Mouse (Mus musculus) heart, embryonic 15.5 days (tissue): ENCODE results near the gene Nfix. TPM values are rescaled to one million over a fixed set of nuclear protein-coding genes. Genes with fewer than 3 reads are reported as not detected.

Experiments used
- ATAC-seq: fragments of 200-750 bp; cut with Nextera tagmentation; replicated peaks from 2 replicates; pipeline ENCODE4 v1.8.0; 2017; ENCODE audit warnings: low read depth, moderate TSS enrichment; ENCODE audit not compliant: insufficient number of reproducible peaks, insufficient read depth, low FRiP score
- H3K27ac ChIP-seq: fragments of 300-500 bp; sonication (generic); 2 replicates; pipeline ENCODE4 v1.5.1; 2015; ENCODE audit warnings: mild to moderate bottlenecking, inconsistent platforms
- H3K27me3 ChIP-seq: fragments of 300-500 bp; sonication (generic); 2 replicates; pipeline ENCODE4 v1.6.1; 2015; ENCODE audit warnings: inconsistent platforms
- H3K36me3 ChIP-seq: fragments of 300-500 bp; sonication (generic); 2 replicates; pipeline ENCODE4 v1.6.1; 2015; ENCODE audit warnings: mild to moderate bottlenecking, inconsistent platforms
- H3K4me1 ChIP-seq: fragments of 300-500 bp; sonication (generic); replicated peaks from 2 replicates; pipeline ENCODE4 v1.6.1; 2015; ENCODE audit warnings: inconsistent platforms
- H3K4me2 ChIP-seq: fragments of 300-500 bp; sonication (generic); 2 replicates; pipeline ENCODE4 v1.6.1; 2015; ENCODE audit warnings: inconsistent platforms, mild to moderate bottlenecking, moderate library complexity
- H3K4me3 ChIP-seq: fragments of 300-500 bp; sonication (generic); 2 replicates; pipeline ENCODE4 v1.5.1; 2015; ENCODE audit warnings: mild to moderate bottlenecking, inconsistent platforms
- H3K9ac ChIP-seq: fragments of 300-500 bp; sonication (generic); 2 replicates; pipeline ENCODE4 v1.6.1; 2015; ENCODE audit warnings: mild to moderate bottlenecking, inconsistent platforms
- H3K9me3 ChIP-seq: fragments of 300-500 bp; sonication (generic); replicated peaks from 2 replicates; pipeline ENCODE4 v1.6.1; 2016; ENCODE audit warnings: inconsistent platforms
- WGBS: fragments of 180-500 bp; shearing (Covaris S2); methylation state at CpG from one replicate; pipeline ENCODE4 v1.1.7; 2015; ENCODE audit warnings: mixed read lengths; 5-methylcytosine and 5-hydroxymethylcytosine counted together
- polyA plus RNA-seq: library from polyadenylated mRNA; unstranded; fragments of >200 nt; fragmentation: Nextera tagmentation; extraction: Ambion mirVana; gene quantifications from 2 replicates; pipeline ENCODE4 v1.2.1, GENCODE M21; 2015

The Nfix gene
- polyA plus RNA-seq, 1 experiment from 2014 or later: 15.0 TPM

DNA sequence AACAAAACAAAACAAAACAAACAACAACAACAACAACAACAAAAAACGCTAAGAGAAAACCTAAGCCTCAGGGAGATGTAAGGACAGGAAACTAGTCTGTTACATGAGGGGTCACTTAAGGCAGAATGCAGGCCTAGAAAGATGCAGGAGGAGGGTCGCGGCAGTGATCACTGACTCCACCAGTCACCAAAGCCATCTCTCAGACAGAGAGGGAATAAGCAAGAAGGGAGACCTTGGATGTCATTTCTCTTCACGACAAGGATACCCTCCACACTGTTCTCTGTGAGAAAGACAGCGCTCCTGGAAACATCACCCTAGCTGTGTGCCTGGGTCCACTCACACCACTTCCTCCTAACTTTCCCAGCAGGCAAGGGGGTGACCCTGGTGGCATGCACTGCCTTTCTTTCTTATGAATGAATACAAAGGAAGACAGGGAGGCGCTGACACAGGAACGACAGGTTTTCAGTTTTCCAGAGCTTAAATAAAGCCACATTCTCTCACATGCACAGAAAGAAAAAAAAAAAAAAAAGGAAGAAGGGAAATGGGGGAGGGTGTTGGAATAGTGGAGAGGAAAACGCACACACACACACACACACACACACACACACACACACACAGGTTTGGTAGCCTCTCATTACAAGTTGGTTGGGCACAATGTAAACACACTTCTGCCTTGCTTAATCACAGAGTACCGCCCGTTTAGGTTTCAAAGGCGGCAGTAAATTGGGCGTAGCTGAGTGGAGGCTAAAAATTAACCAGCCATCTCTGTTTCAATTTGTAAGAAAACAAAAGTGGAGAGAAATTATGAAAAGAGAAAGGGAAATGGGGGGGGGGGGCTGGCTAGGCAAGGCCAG is 29.8 kb downstream of the Nfix start:
- Histone ChIP-seq H3K27me3 (peaks cover 42% of the 10 kb centered on the region), H3K4me2 (no peak overlapping the region), H3K4me3 (no peak overlapping the region), H3K36me3 (no peaks in the 10 kb centered on the region), H3K9ac (no peak overlapping the region), H3K27ac (no peak overlapping the region), H3K4me1 (peaks cover 43% of the 10 kb centered on the region), H3K9me3 (no peaks in the 10 kb centered on the region)
- 56% methylated on average over 12 of the region's 12 CpGs for WGBS
- no peak for ATAC-seq

DNA sequence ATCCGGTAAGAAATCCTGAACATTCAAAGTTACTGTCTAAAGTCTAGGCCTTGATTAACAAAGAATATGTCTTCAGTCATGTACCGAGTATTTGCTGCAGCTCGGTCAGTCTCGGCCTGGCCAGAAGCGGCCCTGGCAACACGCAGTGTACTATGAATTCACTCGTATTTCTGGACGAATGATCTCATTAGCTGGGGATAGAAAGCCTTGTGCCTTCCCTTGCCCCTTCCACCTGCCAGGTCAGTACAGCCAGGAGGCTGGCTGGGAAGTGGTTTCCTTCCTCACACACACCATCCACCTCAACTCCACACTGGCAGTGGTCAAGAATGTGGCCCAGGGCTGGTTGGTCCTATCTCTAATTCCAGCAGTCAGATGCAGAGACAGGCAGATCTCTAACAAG is 30.8 kb downstream of the Nfix start:
- Histone ChIP-seq H3K9me3 (no peaks in the 10 kb centered on the region), H3K4me2 (no peak overlapping the region), H3K27ac (no peak overlapping the region), H3K27me3 (peaks cover 38% of the 10 kb centered on the region), H3K9ac (no peak overlapping the region), H3K4me1 (peaks cover 34% of the 10 kb centered on the region), H3K36me3 (no peaks in the 10 kb centered on the region), H3K4me3 (no peak overlapping the region)
- ATAC-seq: no peak
- 90% methylated on average over 8 of the region's 8 CpGs for WGBS

DNA sequence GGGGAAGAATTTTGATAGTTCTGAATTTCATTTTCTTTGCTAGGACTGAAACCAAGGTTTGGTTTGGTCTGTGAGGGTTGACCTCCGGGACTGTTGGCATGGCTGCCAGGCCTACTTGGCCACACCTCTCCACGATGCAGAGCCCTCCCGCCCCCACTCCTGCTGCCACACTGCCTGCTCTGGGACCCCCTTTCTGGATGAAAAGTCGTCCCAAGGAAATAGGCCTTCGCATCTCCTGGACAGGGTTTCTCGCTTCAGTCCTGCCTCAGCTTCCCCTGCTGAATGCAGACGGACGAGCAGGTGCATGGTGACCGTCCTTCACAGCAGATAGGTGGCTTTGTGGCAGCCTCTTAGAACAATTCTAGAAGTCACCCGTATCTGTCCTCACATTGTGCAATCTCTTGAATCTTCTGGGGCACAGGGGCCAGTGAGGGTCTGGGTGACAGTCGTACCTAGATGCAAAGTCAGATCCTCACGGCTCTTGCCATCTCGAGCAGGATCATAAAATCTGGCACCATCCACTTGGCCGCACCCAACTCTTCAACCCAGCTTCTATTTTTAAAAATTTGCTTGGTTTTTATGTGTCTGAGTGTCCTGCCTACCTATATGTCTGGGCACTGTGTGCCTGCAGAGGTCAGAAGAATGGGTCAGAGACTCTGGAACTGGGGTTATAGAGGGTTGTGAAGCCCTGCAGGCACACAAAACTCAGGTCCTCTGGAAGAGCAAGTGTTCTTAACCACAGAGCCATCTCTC is 31.6 kb downstream of the Nfix start:
- no peak overlapping the region for H3K27ac ChIP-seq
- H3K9ac ChIP-seq: no peak overlapping the region
- peaks cover 29% of the 10 kb centered on the region for H3K4me1 ChIP-seq
- no peaks in the 10 kb centered on the region for H3K9me3 ChIP-seq
- H3K27me3 ChIP-seq: peaks cover 38% of the 10 kb centered on the region
- no peak for ATAC-seq
- WGBS: 88% methylated on average over 14 of the region's 14 CpGs
- H3K4me3 ChIP-seq: no peak overlapping the region
- H3K36me3 ChIP-seq: no peaks in the 10 kb centered on the region
- H3K4me2 ChIP-seq: no peak overlapping the region

DNA sequence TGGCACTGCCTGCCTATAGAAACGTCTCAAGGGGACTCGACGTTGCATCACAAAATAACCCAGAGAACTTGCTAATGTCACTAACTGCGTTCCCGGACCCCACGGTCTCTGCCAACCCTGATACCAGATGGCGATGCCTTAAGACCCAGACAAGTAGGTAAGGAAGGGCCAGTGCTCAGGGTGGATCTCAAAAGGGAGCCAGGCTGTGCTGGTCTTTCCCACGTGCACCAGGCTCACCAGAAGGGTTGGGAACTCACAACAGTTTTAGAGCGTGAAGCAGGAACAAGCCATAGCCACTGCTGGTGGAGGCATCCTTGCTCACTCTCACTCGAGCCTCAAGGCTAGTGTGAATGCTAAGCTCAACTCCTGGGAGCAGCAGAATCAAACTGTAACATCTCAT is 32.9 kb downstream of the Nfix start:
- no peak overlapping the region for H3K4me2 ChIP-seq
- H3K4me3 ChIP-seq: no peak overlapping the region
- no peak overlapping the region for H3K9ac ChIP-seq
- no peak for ATAC-seq
- H3K4me1 ChIP-seq: peaks cover 20% of the 10 kb centered on the region
- no peaks in the 10 kb centered on the region for H3K36me3 ChIP-seq
- WGBS: 81% methylated on average over 10 of the region's 10 CpGs
- no peak overlapping the region for H3K27ac ChIP-seq
- H3K27me3 ChIP-seq: peaks cover 27% of the 10 kb centered on the region
- H3K9me3 ChIP-seq: no peaks in the 10 kb centered on the region

- H3K4me1 ChIP-seq: peaks cover 14% of the 10 kb centered on the region; the same call in 1 of the 2 replicates
- no peaks in the 10 kb centered on the region for H3K9me3 ChIP-seq
- ATAC-seq: no peak
- H3K4me3 ChIP-seq: no peak overlapping the region
- no peak overlapping the region for H3K9ac ChIP-seq
- 63% methylated on average over 9 of the region's 9 CpGs for WGBS
- no peak overlapping the region for H3K27ac ChIP-seq
- H3K4me2 ChIP-seq: no peak overlapping the region
- no peaks in the 10 kb centered on the region for H3K36me3 ChIP-seq
- H3K27me3 ChIP-seq: peaks cover 19% of the 10 kb centered on the region
Observed at GRCm38 (mm10) chr8:84766422-84766821, 33.7 kb downstream of the Nfix start.

DNA sequence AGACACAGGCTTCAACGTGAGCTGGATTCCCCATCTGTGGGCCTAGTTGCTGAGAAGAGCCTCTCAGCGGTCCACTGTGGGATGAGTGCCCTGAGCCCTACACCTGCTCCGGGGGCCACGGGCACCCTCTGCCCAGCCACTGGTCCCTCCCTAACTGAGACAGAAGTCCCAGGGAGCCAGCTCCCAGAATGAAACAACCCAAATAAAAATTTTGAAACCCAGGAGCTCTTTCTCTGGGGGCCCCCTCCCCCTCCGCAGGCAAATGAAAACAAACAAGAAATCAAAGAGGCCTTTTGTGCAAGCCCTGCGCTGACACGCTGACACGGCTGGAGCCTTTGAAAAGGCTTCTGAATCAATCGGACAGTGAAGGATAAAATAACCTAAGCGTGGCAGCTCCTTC is 34.5 kb downstream of the Nfix start:
- WGBS: 58% methylated on average over 10 of the region's 10 CpGs
- H3K36me3 ChIP-seq: no peaks in the 10 kb centered on the region
- ATAC-seq: no peak
- no peak overlapping the region for H3K27ac ChIP-seq
- H3K4me1 ChIP-seq: peaks cover 13% of the 10 kb centered on the region; the same call in 1 of the 2 replicates
- no peak overlapping the region for H3K4me3 ChIP-seq
- no peak overlapping the region for H3K9ac ChIP-seq
- peaks cover 11% of the 10 kb centered on the region; the same call in 1 of the 2 replicates for H3K27me3 ChIP-seq
- H3K4me2 ChIP-seq: no peak overlapping the region
- H3K9me3 ChIP-seq: no peaks in the 10 kb centered on the region

- no peak for ATAC-seq
- no peak overlapping the region for H3K9ac ChIP-seq
- peaks cover 10% of the 10 kb centered on the region; the same call in 1 of the 2 replicates for H3K27me3 ChIP-seq
- H3K4me3 ChIP-seq: no peak overlapping the region
- no peaks in the 10 kb centered on the region for H3K9me3 ChIP-seq
- no peak overlapping the region for H3K27ac ChIP-seq
- H3K36me3 ChIP-seq: no peaks in the 10 kb centered on the region
- H3K4me1 ChIP-seq: peaks cover 13% of the 10 kb centered on the region; the same call in 1 of the 2 replicates
- H3K4me2 ChIP-seq: no peak overlapping the region
- 77% methylated on average over 17 of the region's 17 CpGs for WGBS
Observed at GRCm38 (mm10) chr8:84764870-84765495, 35.2 kb downstream of the Nfix start.

DNA sequence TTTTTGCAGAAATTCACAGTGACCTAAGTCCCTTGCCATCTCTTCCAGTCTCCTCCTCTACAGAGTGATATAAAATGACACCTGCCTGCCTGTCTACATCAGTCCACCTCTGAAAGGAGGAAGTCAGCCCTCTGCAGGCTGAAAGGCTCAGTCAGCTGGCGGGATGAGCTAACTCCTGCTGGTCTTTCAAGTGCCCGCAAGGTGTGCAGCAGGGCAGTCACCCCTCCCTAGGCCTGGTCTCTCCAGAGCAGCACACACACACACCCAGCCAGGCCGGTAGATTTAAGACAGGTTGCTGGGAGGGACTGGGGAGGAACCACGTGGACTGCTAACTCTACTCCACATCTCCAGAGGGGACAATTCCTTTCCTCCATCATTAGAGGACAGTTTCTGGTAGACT is 36.0 kb downstream of the Nfix start:
- WGBS: 64% methylated on average over 4 of the region's 4 CpGs
- H3K4me1 ChIP-seq: peaks cover 13% of the 10 kb centered on the region; the same call in 1 of the 2 replicates
- H3K36me3 ChIP-seq: no peaks in the 10 kb centered on the region
- H3K4me2 ChIP-seq: no peak overlapping the region
- no peaks in the 10 kb centered on the region for H3K9me3 ChIP-seq
- no peak for ATAC-seq
- H3K27me3 ChIP-seq: peaks cover 10% of the 10 kb centered on the region; the same call in 1 of the 2 replicates
- H3K9ac ChIP-seq: no peak overlapping the region
- H3K4me3 ChIP-seq: no peak overlapping the region
- no peak overlapping the region for H3K27ac ChIP-seq

GRCm38 (mm10) chr8:84760901-84761300 is 39.2 kb downstream of the Nfix start:
- no peak overlapping the region for H3K27ac ChIP-seq
- H3K4me3 ChIP-seq: no peak overlapping the region
- 0 out of 2 replicates have a peak, but pooled peaks cover 8% of the 10 kb centered on the region for H3K36me3 ChIP-seq
- no peaks in the 10 kb centered on the region for H3K9me3 ChIP-seq
- H3K9ac ChIP-seq: no peak overlapping the region
- H3K27me3 ChIP-seq: peaks cover 4% of the 10 kb centered on the region; the same call in 1 of the 2 replicates
- peaks cover 11% of the 10 kb centered on the region for H3K4me1 ChIP-seq
- H3K4me2 ChIP-seq: no peak overlapping the region
- no peak for ATAC-seq
- WGBS: 48% methylated on average over 2 of the region's 2 CpGs

- Histone ChIP-seq H3K27me3 (peaks cover 4% of the 10 kb centered on the region; the same call in 1 of the 2 replicates), H3K36me3 (0 out of 2 replicates have a peak, but pooled peaks cover 8% of the 10 kb centered on the region), H3K4me2 (no peak overlapping the region), H3K9ac (no peak overlapping the region), H3K27ac (no peak overlapping the region), H3K4me3 (no peak overlapping the region), H3K9me3 (no peaks in the 10 kb centered on the region), H3K4me1 (peaks cover 11% of the 10 kb centered on the region)
- ATAC-seq: no peak
- 60% methylated on average over 7 of the region's 7 CpGs for WGBS
Observed at GRCm38 (mm10) chr8:84760405-84760805, 39.7 kb downstream of the Nfix start.

GRCm38 (mm10) chr8:84759718-84760117 is 40.4 kb downstream of the Nfix start:
- Histone ChIP-seq H3K9ac (no peak overlapping the region), H3K27me3 (no peaks in the 10 kb centered on the region), H3K36me3 (0 out of 2 replicates have a peak, but pooled peaks cover 8% of the 10 kb centered on the region), H3K4me1 (peaks cover 11% of the 10 kb centered on the region), H3K4me2 (no peak overlapping the region), H3K4me3 (no peak overlapping the region), H3K27ac (no peak overlapping the region), H3K9me3 (no peaks in the 10 kb centered on the region)
- no peak for ATAC-seq
- WGBS: 89% methylated on average over 10 of the region's 10 CpGs
